Mouse (Mus musculus): ENCODE results near the gene Ppp1r27.

The Ppp1r27 gene

GRCm38 (mm10) chr11:120510375-120511030 is 40.4 kb downstream of the Ppp1r27 start:
- no peak for DNase-seq

GRCm38 (mm10) chr11:120509940-120510339 is 41.0 kb downstream of the Ppp1r27 start:
- no peak for DNase-seq

- no peak for DNase-seq
Measured at GRCm38 (mm10) chr11:120508290-120508870, 42.6 kb downstream of the Ppp1r27 start.

- DNase-seq: no peak
Measured at GRCm38 (mm10) chr11:120507611-120508289, 43.2 kb downstream of the Ppp1r27 start.

- no peak for DNase-seq
Measured at GRCm38 (mm10) chr11:120506899-120507298, 44.0 kb downstream of the Ppp1r27 start.

GRCm38 (mm10) chr11:120505661-120506060 is 45.3 kb downstream of the Ppp1r27 start:
- DNase-seq: no peak

GRCm38 (mm10) chr11:120501701-120502100 is 49.2 kb downstream of the Ppp1r27 start:
- DNase-seq: no peak

GRCm38 (mm10) chr11:120501018-120501417 is 49.9 kb downstream of the Ppp1r27 start:
- DNase-seq: no peak

GRCm38 (mm10) chr11:120500357-120500756 is 50.6 kb downstream of the Ppp1r27 start:
- no peak for DNase-seq

Data from cerebellum, adult 9-11 months (tissue).